Mouse (Mus musculus): ENCODE results near the gene Aldh3b3.

GRCm38 (mm10) chr19:4013066-4013465, 54.6 kb downstream of the Aldh3b3 start:
- TF ChIP-seq CTCF (IDR thresholded peaks at IDR 0.05; ENCODE audit: low read depth) (no peak), EP300 (IDR thresholded peaks at IDR 0.05; ENCODE audit: low read depth) (no peak)

All from heart, postnatal 0 days (tissue).